Mouse (Mus musculus): ENCODE results near the gene Ace. TPM values are rescaled to one million over a fixed set of nuclear protein-coding genes. Genes with fewer than 3 reads are reported as not detected.
A peak's percentile ranks its signal among the peaks of the same experiment; 100 is the strongest.

Ace gene
- polyA plus RNA-seq, 2 experiments = 1.1 to 1.4 TPM

DNA sequence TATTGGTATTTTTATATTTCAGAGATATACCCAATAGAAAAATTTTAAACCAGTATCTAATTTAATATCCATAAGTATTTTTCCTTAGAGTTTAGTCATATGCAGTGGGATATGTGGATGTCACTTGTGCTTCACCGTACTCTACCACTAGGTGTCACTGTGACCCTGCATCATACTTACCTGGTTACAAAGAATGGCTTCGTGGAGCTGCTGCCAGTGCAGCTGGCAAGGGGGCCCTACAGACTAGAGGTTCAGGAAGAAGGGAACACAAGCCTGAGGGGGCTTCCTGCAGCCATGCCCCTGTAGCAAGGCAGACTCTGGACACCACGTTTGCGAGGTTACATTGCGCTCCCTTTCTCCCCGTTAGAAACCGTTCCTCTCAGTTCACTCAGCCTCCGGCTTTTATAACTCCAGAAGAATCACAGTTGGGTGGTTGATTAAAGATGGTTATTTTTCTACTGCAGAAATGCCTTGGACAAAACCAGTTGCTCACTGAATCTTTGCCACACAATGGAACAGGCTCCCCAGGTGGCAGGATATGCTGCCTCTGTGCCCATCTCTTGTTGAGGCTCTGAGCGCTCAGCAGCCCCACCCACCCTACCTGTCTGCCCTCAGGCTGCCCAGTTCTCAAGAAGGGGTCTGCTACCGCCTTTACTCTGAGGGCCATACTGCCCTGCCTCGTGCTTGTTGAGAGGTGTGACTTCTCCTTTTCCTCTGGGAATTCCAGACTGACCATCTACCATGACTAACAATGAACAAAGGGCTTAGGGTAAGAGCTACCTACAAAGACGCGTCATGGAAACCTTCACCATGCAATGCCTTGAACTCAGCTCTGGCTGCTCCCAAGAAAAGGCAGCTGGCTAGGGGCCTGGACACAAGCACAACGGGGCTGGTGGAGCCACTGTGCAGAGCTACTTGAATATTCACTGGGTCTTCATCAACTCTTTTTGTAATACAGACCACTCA, 40.4 kb upstream of the Ace start:
- ATAC-seq (ENCODE audit: low FRiP score, low read depth) = peak; percentile 79; the same call in 1 of the 2 replicates
- no peak overlapping the region for H3K4me2 ChIP-seq (replicated peaks; ENCODE audit: low read depth, low read length, severe bottlenecking)
- H3K36me3 ChIP-seq (ENCODE audit: control insufficient read depth, insufficient read depth, low read length) = peaks cover 17% of the 10 kb centered on the region
- WGBS = 54% methylated on average over 14 of the region's 14 CpGs
- no peak for TF ChIP-seq POLR2A (IDR thresholded peaks at IDR 0.05; ENCODE audit: borderline replicate concordance, extremely low read depth, insufficient read depth, insufficient read length)
- H3K4me3 ChIP-seq (replicated peaks; ENCODE audit: low read length) = no peak overlapping the region
- H3K27me3 ChIP-seq (ENCODE audit: control insufficient read depth, insufficient read depth, low read length) = no peaks in the 10 kb centered on the region
- DNase-seq (ENCODE audit: low spot score) = peak; percentile 83
- H3K9ac ChIP-seq (ENCODE audit: low read depth, low read length, severe bottlenecking) = no peak overlapping the region
- no peak overlapping the region for H3K27ac ChIP-seq (replicated peaks; ENCODE audit: low read depth, low read length)
- H3K9me3 ChIP-seq (ENCODE audit: control insufficient read depth, low read length) = no peaks in the 10 kb centered on the region
- no peaks in the 10 kb centered on the region for H3K4me1 ChIP-seq (ENCODE audit: control insufficient read depth, insufficient read depth, low read length)

DNA sequence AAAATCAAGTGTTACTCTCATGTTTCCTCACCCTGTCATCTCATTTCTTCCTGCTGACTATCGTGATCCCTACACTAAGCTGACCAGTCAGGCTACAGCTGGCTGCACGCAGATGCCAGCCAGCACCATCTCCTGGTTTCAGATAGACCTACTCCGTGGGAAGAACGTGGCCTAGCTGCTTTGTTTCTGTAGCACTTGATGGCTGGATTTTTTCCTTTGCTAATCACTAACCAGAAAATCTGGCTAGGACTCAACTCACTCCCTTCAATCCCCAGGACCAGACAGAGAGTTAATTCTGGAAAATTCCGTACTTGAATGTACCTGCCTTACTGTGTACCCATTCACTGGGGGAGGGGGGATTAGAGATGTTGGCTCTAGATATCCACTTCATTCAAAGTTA, 39.6 kb upstream of the Ace start:
- no peak overlapping the region for H3K27ac ChIP-seq (replicated peaks; ENCODE audit: low read depth, low read length)
- no peak overlapping the region for H3K9ac ChIP-seq (ENCODE audit: low read depth, low read length, severe bottlenecking)
- H3K4me2 ChIP-seq (replicated peaks; ENCODE audit: low read depth, low read length, severe bottlenecking) = no peak overlapping the region
- ATAC-seq (ENCODE audit: low FRiP score, low read depth) (no peak), DNase-seq (ENCODE audit: low spot score) (no peak)
- H3K36me3 ChIP-seq (ENCODE audit: control insufficient read depth, insufficient read depth, low read length) = peaks cover 8% of the 10 kb centered on the region
- H3K9me3 ChIP-seq (ENCODE audit: control insufficient read depth, low read length) = no peaks in the 10 kb centered on the region
- no peak for TF ChIP-seq POLR2A (IDR thresholded peaks at IDR 0.05; ENCODE audit: borderline replicate concordance, extremely low read depth, insufficient read depth, insufficient read length)
- WGBS = 81% methylated on average over 5 of the region's 5 CpGs
- H3K4me3 ChIP-seq (replicated peaks; ENCODE audit: low read length) = no peak overlapping the region
- no peaks in the 10 kb centered on the region for H3K4me1 ChIP-seq (ENCODE audit: control insufficient read depth, insufficient read depth, low read length)
- no peaks in the 10 kb centered on the region for H3K27me3 ChIP-seq (ENCODE audit: control insufficient read depth, insufficient read depth, low read length)

DNA sequence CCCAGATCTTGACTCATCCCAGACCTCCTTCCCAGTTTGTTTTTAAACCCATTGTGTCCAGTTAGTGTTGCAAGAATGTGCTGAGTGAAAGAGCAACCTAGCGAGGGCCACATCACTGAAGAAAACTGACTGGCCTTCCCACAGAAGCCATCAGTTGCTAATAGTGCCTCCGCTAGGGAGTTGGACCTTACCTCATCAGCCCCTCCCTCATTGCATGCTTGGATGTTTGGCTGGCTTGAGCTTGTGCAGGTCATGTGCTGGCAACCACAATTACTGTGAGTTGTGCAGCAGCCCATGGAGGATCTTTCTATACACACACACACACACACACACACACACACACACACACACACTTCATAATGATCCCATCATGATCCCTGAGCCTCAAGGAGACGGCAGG, 36.4 kb upstream of the Ace start:
- H3K9me3 ChIP-seq (ENCODE audit: control insufficient read depth, low read length) = no peaks in the 10 kb centered on the region
- DNase-seq (ENCODE audit: low spot score) = no peak
- no peak overlapping the region for H3K27ac ChIP-seq (replicated peaks; ENCODE audit: low read depth, low read length)
- no peak for TF ChIP-seq POLR2A (IDR thresholded peaks at IDR 0.05; ENCODE audit: borderline replicate concordance, extremely low read depth, insufficient read depth, insufficient read length)
- no peaks in the 10 kb centered on the region for H3K4me1 ChIP-seq (ENCODE audit: control insufficient read depth, insufficient read depth, low read length)
- no peak for ATAC-seq (ENCODE audit: low FRiP score, low read depth)
- H3K9ac ChIP-seq (ENCODE audit: low read depth, low read length, severe bottlenecking) = no peak overlapping the region
- H3K4me3 ChIP-seq (replicated peaks; ENCODE audit: low read length) = no peak overlapping the region
- WGBS = 92% methylated on average over 3 of the region's 3 CpGs
- H3K4me2 ChIP-seq (replicated peaks; ENCODE audit: low read depth, low read length, severe bottlenecking) = no peak overlapping the region
- H3K36me3 ChIP-seq (ENCODE audit: control insufficient read depth, insufficient read depth, low read length) = no peaks in the 10 kb centered on the region
- H3K27me3 ChIP-seq (ENCODE audit: control insufficient read depth, insufficient read depth, low read length) = no peaks in the 10 kb centered on the region

DNA sequence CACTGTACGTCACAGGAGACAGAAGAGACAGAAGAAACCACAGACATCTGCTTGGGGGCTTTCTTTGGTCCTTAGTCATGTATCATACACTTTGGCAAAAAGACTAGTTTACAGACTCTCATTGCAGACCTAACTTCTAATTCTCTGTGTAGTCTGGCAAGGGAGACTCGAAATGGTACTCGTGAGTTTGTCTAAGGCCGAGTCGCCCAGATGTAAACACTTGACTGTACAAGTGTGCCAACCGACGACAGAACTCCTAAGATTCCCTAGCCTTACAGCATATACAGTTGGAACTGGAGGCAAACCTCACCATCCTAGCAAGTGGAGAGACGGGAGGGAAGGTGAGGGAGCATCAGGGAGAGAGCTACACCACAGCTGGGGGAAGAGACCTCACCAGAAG, 34.0 kb upstream of the Ace start:
- no peak for TF ChIP-seq POLR2A (IDR thresholded peaks at IDR 0.05; ENCODE audit: borderline replicate concordance, extremely low read depth, insufficient read depth, insufficient read length)
- WGBS = 83% methylated on average over 8 of the region's 8 CpGs

DNA sequence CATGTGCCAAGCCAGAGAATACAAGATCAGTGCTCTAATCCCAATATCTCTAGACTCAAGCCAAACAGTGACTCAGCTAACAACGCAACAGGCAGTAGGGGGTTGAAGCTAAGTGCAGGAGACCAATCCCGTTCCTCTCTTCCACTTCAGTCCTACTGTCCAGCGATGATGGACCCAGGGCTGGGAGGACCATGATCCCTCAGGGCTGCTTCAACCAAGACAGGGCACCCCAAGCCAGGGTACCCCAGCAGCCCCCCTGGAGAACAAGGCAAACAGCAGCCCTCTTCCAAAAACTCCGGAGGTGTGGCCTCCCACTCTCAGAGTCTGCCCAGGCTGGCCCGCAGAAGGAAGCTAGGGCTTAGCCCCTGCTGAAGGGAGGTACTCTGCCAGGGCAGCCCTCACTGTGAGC, 33.4 kb upstream of the Ace start:
- H3K36me3 ChIP-seq (ENCODE audit: control insufficient read depth, insufficient read depth, low read length) = no peaks in the 10 kb centered on the region
- no peak for DNase-seq (ENCODE audit: low spot score)
- H3K9me3 ChIP-seq (ENCODE audit: control insufficient read depth, low read length) = no peaks in the 10 kb centered on the region
- no peak overlapping the region for H3K4me2 ChIP-seq (replicated peaks; ENCODE audit: low read depth, low read length, severe bottlenecking)
- WGBS = 71% methylated on average over 5 of the region's 5 CpGs
- no peaks in the 10 kb centered on the region for H3K27me3 ChIP-seq (ENCODE audit: control insufficient read depth, insufficient read depth, low read length)
- no peak overlapping the region for H3K4me3 ChIP-seq (replicated peaks; ENCODE audit: low read length)
- no peaks in the 10 kb centered on the region for H3K4me1 ChIP-seq (ENCODE audit: control insufficient read depth, insufficient read depth, low read length)
- no peak overlapping the region for H3K27ac ChIP-seq (replicated peaks; ENCODE audit: low read depth, low read length)
- no peak overlapping the region for H3K9ac ChIP-seq (ENCODE audit: low read depth, low read length, severe bottlenecking)
- TF ChIP-seq POLR2A (IDR thresholded peaks at IDR 0.05; ENCODE audit: borderline replicate concordance, extremely low read depth, insufficient read depth, insufficient read length) = no peak
- no peak for ATAC-seq (ENCODE audit: low FRiP score, low read depth)

More for the DNA sequence above, 34.0 kb upstream of the Ace start:
- Histone ChIP-seq H3K4me1 (ENCODE audit: control insufficient read depth, insufficient read depth, low read length) (no peaks in the 10 kb centered on the region), H3K9me3 (ENCODE audit: control insufficient read depth, low read length) (no peaks in the 10 kb centered on the region), H3K36me3 (ENCODE audit: control insufficient read depth, insufficient read depth, low read length) (no peaks in the 10 kb centered on the region), H3K9ac (ENCODE audit: low read depth, low read length, severe bottlenecking) (no peak overlapping the region), H3K4me3 (replicated peaks; ENCODE audit: low read length) (no peak overlapping the region), H3K27me3 (ENCODE audit: control insufficient read depth, insufficient read depth, low read length) (no peaks in the 10 kb centered on the region), H3K4me2 (replicated peaks; ENCODE audit: low read depth, low read length, severe bottlenecking) (no peak overlapping the region), H3K27ac (replicated peaks; ENCODE audit: low read depth, low read length) (no peak overlapping the region)
- no peak for DNase-seq (ENCODE audit: low spot score)
- no peak for ATAC-seq (ENCODE audit: low FRiP score, low read depth)

Measured in limb, embryonic 14.5 days (tissue).